Mouse (Mus musculus): Measurements from ENCODE around the gene Hypk. TPM values are rescaled to one million over a fixed set of nuclear protein-coding genes. Genes with fewer than 3 reads are reported as not detected.
"Not testable (repeated sequence)": the region's sequence is repeated elsewhere in the genome, so short reads cannot be mapped to it uniquely, and the experiment has no call there.

The Hypk gene
- polyA plus RNA-seq, 1 experiment from 2014 or later: 112 TPM

DNA sequence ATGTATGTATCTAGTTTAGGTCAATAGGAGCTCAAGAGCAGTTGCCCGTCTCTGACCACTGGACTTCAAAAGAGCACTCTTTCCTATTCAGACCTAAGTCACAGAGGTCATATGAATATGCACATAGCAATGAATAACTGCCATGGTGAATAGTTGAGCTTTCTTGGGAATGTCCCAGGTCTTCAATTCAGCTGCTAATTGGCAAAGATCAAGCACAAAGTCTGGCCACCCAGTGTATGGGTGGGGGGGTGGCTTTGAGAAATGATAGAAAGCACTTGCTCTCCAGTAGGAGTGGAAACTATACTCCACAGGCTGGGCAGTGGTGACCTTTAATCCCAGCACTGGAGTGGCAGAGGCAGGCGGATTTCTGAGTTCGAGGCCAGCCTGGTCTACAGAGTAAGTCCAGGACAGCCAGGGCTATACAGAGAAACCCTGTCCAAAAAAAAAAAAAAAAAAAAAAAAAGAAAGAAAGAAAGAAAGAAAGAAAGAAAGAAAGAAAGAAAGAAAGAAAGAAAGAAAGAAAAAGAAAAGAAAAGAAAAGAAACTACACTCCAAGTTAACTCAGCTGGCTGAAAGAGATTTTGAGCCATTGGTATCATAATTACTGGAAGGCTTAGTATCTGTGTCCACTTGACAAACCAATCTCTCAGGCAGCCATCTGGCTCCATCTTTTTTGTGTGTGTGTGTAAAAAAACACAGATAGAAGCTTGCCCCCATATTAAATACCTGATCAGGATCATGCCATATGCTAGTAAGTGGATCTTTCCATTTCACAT, 24.6 kb downstream of the Hypk start:
- no peaks in the 10 kb centered on the region for H3K27me3 ChIP-seq (replicated peaks)
- H3K36me3 ChIP-seq (replicated peaks): no peaks in the 10 kb centered on the region
- H3K4me3 ChIP-seq: no peak overlapping the region
- H3K9me3 ChIP-seq: no peaks in the 10 kb centered on the region
- no peak for ATAC-seq (replicated peaks)
- 86% methylated on average over 3 of the region's 3 CpGs for WGBS
- H3K27ac ChIP-seq: no peak overlapping the region
- H3K9ac ChIP-seq: no peak overlapping the region
- H3K4me2 ChIP-seq: no peak overlapping the region
- H3K4me1 ChIP-seq: peaks cover 8% of the 10 kb centered on the region; the same call in 1 of the 2 replicates

DNA sequence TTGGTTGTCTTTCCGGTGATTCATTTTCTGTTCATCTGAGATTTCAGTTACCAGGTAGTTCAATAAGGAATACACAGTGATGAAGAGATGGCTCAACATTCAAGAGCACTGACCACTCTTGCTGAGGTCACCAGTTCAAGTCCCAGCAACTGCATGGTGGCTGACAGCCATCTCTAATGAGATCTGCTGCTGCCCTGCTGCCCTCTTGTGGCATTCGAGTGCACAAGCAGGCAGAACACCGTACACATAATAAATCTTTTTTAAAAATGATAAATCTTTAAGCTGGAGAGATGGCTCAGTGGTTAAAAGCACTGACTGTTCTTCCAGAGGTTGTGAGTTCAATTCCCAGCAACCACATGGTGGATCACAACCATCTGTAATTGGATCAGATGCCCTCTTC, 27.4 kb downstream of the Hypk start:
- 57% methylated on average over 3 of the region's 3 CpGs for WGBS
- no peak for ATAC-seq (replicated peaks)
- H3K4me3 ChIP-seq: no peak overlapping the region
- no peak overlapping the region for H3K9ac ChIP-seq
- H3K4me1 ChIP-seq: no peaks in the 10 kb centered on the region
- H3K9me3 ChIP-seq: no peaks in the 10 kb centered on the region
- no peak overlapping the region for H3K4me2 ChIP-seq
- H3K27me3 ChIP-seq (replicated peaks): no peaks in the 10 kb centered on the region
- H3K36me3 ChIP-seq (replicated peaks): no peaks in the 10 kb centered on the region
- no peak overlapping the region for H3K27ac ChIP-seq

DNA sequence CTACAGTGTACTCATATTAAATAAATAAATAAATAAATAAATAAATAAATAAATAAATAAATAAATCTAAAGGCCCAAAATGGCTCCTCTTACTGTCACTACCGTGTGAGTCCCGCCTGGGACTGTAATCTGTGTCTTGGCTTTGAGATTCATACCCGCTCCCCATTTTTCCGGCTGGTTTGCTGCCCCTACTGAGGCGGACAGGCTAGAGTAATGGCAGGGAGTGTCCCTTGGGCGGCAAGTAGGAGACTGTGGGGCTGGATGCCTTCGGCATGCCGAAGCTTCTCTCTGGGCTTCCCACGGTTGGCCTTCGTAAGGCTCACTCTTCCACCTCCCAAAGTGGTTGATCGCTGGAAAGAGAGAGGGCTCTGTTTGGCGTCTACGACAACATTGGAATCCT, 27.8 kb downstream of the Hypk start:
- not testable (repeated sequence) for H3K9me3 ChIP-seq; H3K27ac ChIP-seq; H3K4me3 ChIP-seq; H3K4me2 ChIP-seq; ATAC-seq (replicated peaks); H3K4me1 ChIP-seq; H3K27me3 ChIP-seq (replicated peaks); H3K36me3 ChIP-seq (replicated peaks); H3K9ac ChIP-seq
- 88% methylated on average over 13 of the region's 13 CpGs for WGBS

DNA sequence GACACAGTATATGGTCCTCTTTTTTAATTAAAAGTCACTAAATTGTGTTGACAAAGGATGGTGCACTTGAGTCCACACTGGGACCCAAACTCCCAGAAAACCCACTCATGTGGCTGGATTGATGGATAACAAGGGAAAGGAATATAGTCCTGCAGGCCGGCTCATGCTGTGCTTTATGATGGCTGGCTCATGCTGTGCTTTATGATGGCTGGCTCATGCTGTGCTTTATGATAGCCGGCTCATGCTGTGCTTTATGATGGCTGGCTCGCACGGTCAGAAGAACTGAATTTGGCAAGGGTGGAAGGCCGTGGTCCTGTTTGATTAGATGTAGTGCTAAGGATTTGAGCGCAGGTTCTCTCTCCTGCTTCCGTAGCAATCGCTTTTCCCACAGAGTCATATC, 30.5 kb downstream of the Hypk start:
- 43% methylated on average over 8 of the region's 8 CpGs for WGBS
- ATAC-seq (replicated peaks): no peak
- H3K9ac ChIP-seq: no peak overlapping the region
- no peaks in the 10 kb centered on the region for H3K4me1 ChIP-seq
- no peaks in the 10 kb centered on the region for H3K36me3 ChIP-seq (replicated peaks)
- no peaks in the 10 kb centered on the region for H3K27me3 ChIP-seq (replicated peaks)
- no peak overlapping the region for H3K4me2 ChIP-seq
- H3K9me3 ChIP-seq: no peaks in the 10 kb centered on the region
- H3K4me3 ChIP-seq: no peak overlapping the region
- peak overlapping the region; percentile 9; the same call in 1 of the 2 replicates for H3K27ac ChIP-seq

DNA sequence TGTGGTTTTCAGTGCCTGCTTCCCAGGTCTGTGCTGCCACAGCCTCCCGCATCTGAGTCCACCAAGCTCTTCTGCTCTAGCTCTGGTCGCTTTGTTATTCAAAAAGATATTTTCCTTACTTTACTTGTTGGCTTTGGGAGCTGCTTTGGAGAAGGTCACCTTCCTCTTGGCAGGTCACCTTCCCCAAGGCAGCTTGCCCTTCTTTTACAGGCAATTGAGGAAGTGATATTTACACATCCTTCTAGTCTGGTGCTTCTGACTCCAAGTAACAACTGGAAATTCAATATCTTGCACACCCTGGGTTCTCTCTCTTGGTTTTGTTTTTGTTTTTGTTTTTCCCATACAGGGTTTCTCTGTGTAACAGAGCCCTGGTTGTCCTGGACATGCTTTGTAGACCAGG, 31.3 kb downstream of the Hypk start:
- not testable (repeated sequence) for H3K9me3 ChIP-seq; H3K4me3 ChIP-seq; H3K9ac ChIP-seq; H3K4me1 ChIP-seq; H3K4me2 ChIP-seq; H3K36me3 ChIP-seq (replicated peaks); H3K27me3 ChIP-seq (replicated peaks); H3K27ac ChIP-seq; ATAC-seq (replicated peaks)
- 78% methylated on average over 2 of the region's 2 CpGs for WGBS

DNA sequence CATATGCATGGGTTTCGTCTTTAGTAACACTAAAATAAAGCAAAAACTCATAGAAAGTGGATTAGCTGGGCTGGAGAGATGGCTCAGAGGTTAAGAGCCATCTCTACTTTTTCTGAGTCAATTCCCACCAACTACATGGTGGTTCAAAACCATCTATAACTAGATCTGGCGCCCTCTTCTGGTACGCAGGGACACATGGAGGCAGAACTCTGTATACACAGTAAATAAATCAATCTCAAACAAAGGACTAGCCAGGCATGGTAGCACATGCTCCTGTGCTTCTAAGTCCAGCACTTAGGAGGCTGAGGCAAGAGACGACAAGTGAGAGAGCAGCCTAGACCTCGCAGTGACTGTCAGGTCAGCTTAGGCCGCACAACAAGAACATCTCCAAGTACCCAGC, 48.5 kb downstream of the Hypk start:
- H3K27me3 ChIP-seq (replicated peaks); ATAC-seq (replicated peaks); H3K4me1 ChIP-seq; H3K4me2 ChIP-seq; H3K9ac ChIP-seq; H3K36me3 ChIP-seq (replicated peaks); H3K27ac ChIP-seq; H3K4me3 ChIP-seq; H3K9me3 ChIP-seq: not testable (repeated sequence)
- 86% methylated on average over 2 of the region's 6 CpGs for WGBS

DNA sequence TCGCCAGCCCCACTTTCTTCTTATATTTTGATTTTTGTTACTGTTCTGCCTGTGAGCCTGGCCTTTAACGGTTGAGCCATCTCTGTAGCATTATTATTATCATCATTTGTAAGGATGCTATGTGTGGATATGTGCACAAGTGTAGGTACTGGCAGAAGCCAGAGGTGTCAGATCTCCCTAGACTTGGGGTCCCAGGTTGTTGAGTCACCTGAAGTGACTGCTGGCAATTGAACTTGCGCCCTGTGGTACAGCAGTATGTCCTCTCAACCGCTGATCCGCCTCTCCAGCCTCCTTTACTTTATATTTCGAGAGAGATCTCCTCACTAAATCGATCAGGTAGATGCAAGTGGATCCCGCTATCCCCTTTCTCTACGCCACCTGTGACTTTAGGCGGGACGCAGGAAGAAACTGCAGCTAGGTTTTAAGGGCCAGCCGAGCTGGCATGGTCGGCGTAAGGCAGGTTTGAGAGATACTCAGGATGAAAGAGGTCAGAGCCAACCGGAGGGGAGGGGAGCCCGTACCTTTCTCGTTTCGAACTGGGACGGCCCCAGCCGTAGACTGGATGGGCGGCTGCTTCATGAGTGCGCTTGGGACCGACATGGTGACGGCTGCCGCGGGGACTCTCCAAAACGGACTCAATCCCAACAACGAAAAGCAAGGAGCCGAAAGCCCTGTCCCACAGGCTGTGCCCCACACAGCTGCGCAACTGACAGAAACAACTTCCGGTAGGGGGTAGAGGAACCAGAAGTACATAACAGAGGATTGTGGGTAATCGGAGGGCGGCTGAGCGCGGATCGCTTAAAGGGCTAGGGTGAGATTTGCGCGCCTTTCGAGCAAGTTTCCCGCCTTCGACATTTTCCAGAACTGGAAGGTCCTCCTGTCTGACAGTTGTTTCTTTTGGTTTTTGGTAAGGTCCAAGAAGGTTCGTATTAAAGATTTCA, 53.1 kb downstream of the Hypk start, which contains the start of the genes Mfap1a and Wdr76:
Gene Mfap1a, minus strand, starts transcription at position 724 of the 941 bp plus-strand sequence.
Gene Wdr76, plus strand, starts transcription at position 782 of the 941 bp plus-strand sequence.
- H3K36me3 ChIP-seq (replicated peaks); H3K9me3 ChIP-seq; H3K27me3 ChIP-seq (replicated peaks): not testable (repeated sequence)
- Histone ChIP-seq H3K4me3 (peak within 1 kb of the TSS; percentile 69), H3K4me2 (peak within 1 kb of the TSS; percentile 73), H3K9ac (peak within 1 kb of the TSS; percentile 63), H3K27ac (peak within 1 kb of the TSS; percentile 73; the same call in 1 of the 2 replicates), H3K4me1 (peaks cover 21% of the 10 kb centered on the region)
- 5% methylated on average over 42 of the region's 42 CpGs for WGBS
- ATAC-seq (replicated peaks): peak; percentile 92

DNA sequence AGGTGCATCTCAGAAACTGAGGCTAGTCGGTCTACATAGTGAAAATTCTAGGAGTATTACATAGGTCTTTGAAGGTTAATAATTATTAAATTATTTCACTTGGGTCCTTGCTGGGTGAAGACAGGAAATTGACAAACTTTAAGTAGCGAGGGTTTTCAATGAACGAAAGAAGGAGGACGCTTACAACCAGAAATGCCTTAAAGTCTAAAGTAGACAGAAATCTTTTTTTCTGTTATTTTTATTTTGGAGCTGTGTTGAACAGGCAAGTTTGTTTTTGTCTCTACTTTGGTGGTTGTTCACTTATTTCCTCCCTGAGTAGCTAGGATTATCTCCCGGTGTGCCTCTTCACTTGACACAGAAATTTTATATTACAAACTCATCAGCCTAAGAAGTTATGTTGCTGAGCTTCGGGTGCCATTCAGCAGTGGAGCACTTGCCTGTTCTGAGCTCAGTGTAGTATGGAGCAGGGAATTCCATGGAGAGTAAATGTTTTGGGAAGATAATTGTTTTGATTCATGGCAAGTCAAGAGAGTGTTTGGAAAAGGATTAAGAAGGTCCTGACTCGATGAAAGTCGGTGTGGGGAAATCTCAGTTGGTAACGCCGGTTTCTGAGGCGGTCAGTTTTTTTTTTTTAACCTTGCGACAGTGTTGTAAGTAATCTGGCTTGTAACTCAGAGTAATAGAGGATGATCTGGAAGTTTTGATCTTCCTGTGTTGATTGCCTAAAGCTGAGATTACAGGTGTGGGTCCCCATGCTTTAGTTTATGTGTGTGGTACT, 54.3 kb downstream of the Hypk start:
- H3K4me3 ChIP-seq: peak overlapping the region; percentile 69
- no peak for ATAC-seq (replicated peaks)
- H3K9me3 ChIP-seq: no peaks in the 10 kb centered on the region
- peak overlapping the region; percentile 73 for H3K4me2 ChIP-seq
- 12% methylated on average over 12 of the region's 12 CpGs for WGBS
- H3K27me3 ChIP-seq (replicated peaks): no peaks in the 10 kb centered on the region
- peaks cover 21% of the 10 kb centered on the region for H3K4me1 ChIP-seq
- H3K9ac ChIP-seq: peak overlapping the region; percentile 63
- no peaks in the 10 kb centered on the region for H3K36me3 ChIP-seq (replicated peaks)
- H3K27ac ChIP-seq: no peak overlapping the region

DNA sequence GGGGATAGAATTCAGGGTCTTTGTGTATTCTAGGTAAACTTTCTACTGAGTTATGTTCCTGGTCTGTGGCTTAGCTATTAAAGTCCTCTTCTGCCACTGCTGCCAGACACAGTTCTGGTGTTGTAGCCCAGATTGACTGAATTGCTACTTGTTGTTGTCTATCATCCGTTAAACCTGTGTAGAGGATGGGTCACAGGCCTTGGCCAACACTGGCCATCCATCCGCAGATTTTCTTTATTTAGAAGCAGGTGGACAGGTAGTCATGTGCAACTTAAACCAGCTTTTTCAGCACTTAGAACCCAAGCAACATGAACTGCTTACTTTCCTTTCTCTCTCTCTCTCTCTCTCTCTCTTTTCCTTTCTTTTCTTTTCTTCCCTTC, 54.9 kb downstream of the Hypk start:
- no peak overlapping the region for H3K27ac ChIP-seq
- peak overlapping the region; percentile 73; the same call in 1 of the 2 replicates for H3K4me2 ChIP-seq
- no peak overlapping the region for H3K9ac ChIP-seq
- H3K4me1 ChIP-seq: peaks cover 21% of the 10 kb centered on the region
- WGBS: 87% methylated on average over 2 of the region's 2 CpGs
- H3K27me3 ChIP-seq (replicated peaks): no peaks in the 10 kb centered on the region
- no peaks in the 10 kb centered on the region for H3K36me3 ChIP-seq (replicated peaks)
- no peak overlapping the region for H3K4me3 ChIP-seq
- ATAC-seq (replicated peaks): no peak
- H3K9me3 ChIP-seq: no peaks in the 10 kb centered on the region
